Mouse (Mus musculus) lung, adult 2 months (tissue): ENCODE measurements around the gene Dvl3.

Experiments
- CTCF ChIP-seq: fragments of 200-500 bp; IDR thresholded peaks from 2 replicates; pipeline ENCODE4 v1.5.1; 2011; ENCODE audit warnings: mild to moderate bottlenecking, low read length, control low read depth; ENCODE audit not compliant: insufficient read depth
- POLR2A ChIP-seq: fragments of 200-500 bp; IDR thresholded peaks from 2 replicates; pipeline ENCODE4 v1.6.1; 2011; ENCODE audit warnings: low read depth, mild to moderate bottlenecking, control low read depth, low read length, borderline replicate concordance; ENCODE audit errors: extremely low read depth

DNA sequence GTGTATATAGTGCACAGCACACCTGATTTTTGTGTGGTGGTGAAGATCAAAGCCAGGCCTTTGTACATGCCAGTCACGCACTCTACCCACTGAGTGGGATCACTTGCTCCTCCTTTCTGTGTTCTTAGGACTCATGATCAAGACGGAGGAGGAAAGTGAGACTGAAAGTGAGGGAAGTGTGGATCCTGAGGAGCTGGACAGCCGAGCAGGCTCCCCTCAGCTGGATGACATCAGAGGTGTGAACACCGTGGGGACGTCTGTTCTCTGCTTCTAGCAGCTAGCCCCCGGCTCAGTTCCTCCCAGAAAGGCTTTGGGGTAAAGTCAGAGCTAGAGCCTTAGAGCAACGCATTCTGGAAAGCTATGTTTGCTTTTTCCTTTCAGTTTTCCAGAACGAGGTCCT lies 10.8 kb upstream of the Dvl3 start:
- TF ChIP-seq CTCF (no peak), POLR2A (no peak)
